Mouse (Mus musculus) erythroblast, embryonic 14.5 days (primary cell): ENCODE results near the gene Anp32a.

Source experiments
- GATA1 ChIP-seq: IDR thresholded peaks from 2 replicates; pipeline ENCODE4 v1.6.1; 2012; ENCODE audit warnings: low read length, inconsistent platforms, mixed read lengths
- TAL1 ChIP-seq: IDR thresholded peaks from 3 replicates; pipeline ENCODE4 v1.6.1; 2012; ENCODE audit warnings: low read length, inconsistent platforms, mixed read lengths

GRCm38 (mm10) chr9:62407357-62408146 lies 66.5 kb downstream of the Anp32a start:
- TF ChIP-seq GATA1 (no peak), TAL1 (no peak)
